Mouse (Mus musculus) urinary bladder, postnatal 36 days (tissue): Measurements from ENCODE around the gene Nfib.

Source experiments
- DNase-seq, 2 experiments: peaks; one replicate each; pipeline ENCODE4 v3.0.0; 2022; ENCODE audit warnings: low spot score in 2 of 2, mixed read lengths in 1 of 2

The Nfib gene

DNA sequence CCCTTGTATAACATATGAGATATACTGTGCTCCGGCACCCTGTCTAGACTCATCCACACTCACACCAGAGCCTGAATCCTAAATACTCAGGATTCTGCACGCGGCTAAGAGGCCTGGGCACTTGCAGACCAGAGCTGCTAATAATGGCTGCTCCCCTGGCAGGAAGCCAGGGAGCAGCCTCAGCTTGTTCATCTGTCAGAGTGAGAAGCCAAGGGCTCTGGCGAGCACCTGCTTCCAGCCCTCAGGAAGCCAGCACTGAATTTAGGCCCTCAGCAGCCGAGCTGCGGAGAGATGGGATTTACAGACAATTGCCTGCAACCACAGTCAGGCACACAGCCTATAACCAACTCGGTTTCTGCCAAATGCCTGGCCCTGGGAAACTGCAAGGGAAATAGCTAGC, 15.3 kb downstream of the Nfib start:
- no peak for DNase-seq

GRCm38 (mm10) chr4:82686037-82686436, 19.5 kb downstream of the Nfib start:
- DNase-seq = no peak

DNA sequence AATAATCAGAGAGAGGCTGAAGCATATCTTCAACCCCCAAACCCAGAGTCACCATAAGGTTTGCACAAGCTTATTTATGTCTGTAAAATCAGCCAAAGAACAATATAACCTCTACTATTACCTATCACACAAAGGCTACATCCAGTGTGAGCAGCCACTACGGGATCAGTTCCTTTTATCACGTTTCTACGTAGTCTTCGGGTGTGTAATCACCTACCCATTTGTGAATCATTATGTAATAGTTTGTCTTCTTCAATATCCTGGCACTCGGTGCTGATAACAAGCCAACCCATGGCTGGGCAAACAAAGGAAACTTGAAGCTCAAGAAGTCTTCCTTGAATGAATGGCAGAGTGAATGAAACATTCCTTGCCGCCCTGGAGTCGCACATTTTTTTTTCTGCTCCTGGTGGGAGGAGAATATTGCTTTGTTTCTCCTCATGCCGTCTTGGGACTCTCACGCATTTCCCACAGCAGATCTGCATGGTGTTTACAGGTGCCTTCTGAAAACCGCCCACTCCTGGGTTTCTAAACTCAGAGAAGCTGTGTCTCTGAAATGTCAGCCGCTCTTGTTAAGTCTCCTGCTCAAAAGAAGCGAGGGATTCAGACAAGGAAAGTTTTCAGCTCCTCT, 21.3 kb downstream of the Nfib start:
- no peak for DNase-seq

DNA sequence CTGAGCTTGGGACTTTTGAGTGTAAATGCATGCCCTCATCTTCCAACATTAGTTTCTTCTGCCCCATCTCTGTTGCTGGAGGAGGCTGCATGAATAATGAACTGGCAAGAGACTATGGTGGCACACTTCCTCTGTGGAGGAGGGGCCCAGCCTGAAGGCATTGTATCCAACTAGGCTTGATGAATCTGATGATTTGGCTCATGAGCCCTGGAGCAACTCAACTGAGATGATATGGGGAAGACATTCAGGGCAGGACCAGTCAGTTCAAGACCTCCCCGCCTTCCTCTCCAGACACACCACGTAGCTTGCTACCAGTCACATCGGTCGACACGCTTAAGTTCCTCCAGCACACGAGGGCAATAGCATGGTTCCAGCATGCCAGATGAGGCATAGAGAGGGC, 22.0 kb downstream of the Nfib start:
- DNase-seq = no peak

DNA sequence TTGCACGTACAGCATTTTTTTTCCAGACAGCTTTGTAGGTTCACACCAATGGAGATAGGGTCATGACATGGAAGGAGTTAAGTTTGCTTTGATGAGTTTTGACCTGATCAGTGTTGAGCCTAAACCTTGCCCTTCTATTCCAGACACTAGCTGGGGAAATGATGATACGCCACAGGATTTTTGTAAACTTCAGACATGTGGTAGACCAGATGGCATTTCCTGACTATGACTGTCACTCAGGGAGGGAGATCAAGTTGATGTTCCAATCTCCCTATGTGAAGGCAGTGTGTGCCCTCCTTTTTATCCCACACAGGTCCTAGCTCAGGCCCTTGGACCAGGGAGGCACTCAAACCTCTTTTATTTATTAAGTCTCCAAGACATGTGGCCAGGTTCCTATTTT, 29.4 kb downstream of the Nfib start:
- DNase-seq = no peak

DNA sequence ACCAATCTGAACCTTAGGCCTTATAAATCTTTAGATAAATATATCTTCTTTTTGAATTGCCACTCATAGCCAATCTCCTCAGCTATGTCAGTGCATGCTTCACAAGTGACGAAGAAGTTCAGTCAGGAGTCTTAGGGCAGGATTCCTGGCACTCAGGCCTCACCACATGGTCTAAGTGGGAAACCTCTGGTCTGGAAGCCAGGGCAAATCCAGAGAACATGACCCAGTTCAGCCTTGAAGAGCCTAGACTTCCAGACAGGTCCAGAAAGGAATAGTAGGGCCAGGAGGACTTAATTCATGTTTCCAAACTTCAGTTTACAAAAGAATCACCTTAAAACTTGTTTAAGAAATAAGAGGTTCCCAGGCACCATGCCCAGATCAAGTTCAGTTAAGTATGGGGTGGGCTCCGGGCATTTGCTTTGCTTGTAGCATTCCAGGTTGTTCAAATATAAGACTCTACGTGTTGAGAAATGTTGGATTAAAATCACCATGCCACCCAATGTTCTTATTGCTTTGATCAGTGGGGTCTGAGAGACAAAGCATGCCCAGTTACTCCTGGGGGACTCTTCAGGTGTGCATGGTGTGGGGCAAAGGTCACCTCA, 38.2 kb downstream of the Nfib start:
- DNase-seq = no peak

GRCm38 (mm10) chr4:82664436-82664835, 41.1 kb downstream of the Nfib start:
- no peak for DNase-seq

- no peak for DNase-seq
Observed at GRCm38 (mm10) chr4:82663749-82664381, 41.7 kb downstream of the Nfib start.

DNA sequence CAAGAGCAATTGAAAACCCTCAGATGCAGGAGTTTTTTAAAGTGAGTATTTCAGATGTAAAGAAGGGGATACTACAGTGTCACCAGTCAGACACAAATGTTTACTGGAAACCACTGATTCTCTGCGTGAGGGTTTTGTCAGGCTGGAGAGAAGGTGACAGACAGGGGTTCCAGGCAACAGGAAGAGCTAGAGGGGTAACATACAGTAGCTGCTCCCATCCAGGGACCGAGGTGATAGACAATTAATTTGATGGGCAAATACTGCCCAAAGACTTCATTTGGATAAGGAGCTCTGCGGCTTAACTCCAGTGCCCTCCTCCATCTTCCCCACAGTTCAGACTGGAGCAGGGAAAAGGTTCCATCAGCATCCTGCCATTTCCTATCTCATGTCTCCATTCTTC, 42.9 kb downstream of the Nfib start:
- no peak for DNase-seq

GRCm38 (mm10) chr4:82662222-82662621, 43.3 kb downstream of the Nfib start:
- no peak for DNase-seq

- DNase-seq = no peak
Observed at GRCm38 (mm10) chr4:82661215-82661614, 44.3 kb downstream of the Nfib start.

- no peak for DNase-seq
Observed at GRCm38 (mm10) chr4:82645679-82646078, 59.9 kb downstream of the Nfib start.

DNA sequence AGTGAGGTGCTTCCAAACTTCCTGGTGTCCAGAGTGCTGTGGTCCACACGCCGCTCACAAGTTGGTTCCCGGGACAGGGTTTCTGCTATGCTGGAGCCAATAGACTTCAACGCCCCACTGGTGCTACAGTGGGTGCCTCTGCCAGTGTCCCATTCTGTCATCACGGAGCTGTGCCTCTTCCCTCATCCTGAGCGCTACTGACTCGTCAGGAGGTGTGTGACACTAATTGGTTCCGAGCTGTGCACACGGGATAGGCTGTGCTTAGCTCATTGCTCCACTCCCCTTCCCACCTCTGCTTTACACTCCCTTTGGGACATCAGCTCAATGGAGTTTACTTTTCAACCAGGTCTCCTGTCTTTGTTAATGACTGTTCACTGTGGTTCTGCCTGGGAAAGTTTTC, 60.8 kb downstream of the Nfib start:
- DNase-seq = no peak

GRCm38 (mm10) chr4:82643734-82644085, 61.8 kb downstream of the Nfib start:
- no peak for DNase-seq

GRCm38 (mm10) chr4:82643022-82643733, 62.4 kb downstream of the Nfib start:
- DNase-seq = no peak

DNA sequence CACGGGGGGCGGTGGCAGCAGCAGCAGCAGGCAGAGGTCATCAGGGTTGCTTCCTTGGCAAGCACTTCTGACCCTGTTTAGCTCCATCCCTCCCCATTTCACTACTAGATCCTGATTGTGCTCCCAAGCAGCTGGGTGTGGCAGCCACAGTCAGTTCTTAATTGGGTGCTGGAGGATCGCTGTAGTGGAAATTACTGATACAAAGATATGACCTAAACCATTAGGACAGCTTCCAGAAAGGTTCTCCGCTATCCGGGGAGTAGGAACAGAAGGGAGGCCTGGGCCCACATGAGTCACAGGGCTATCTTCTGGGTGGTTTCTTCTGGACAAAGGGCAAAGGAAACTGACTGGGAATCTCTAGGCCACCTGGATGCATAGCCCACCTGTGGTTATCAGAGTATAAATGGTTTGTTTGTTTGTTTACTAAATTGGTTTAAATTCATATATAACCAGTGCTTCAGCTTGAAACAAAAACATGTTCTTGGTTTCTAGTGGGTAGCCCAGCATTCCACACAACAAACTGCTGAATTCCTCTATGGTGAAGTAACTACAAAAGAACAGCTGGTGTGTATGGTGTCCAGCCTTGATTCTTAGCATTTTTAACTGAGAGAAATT, 64.4 kb downstream of the Nfib start:
- no peak for DNase-seq

GRCm38 (mm10) chr4:82638251-82638650, 67.3 kb downstream of the Nfib start:
- DNase-seq = no peak

- no peak for DNase-seq
Observed at GRCm38 (mm10) chr4:82637633-82638032, 67.9 kb downstream of the Nfib start.

DNA sequence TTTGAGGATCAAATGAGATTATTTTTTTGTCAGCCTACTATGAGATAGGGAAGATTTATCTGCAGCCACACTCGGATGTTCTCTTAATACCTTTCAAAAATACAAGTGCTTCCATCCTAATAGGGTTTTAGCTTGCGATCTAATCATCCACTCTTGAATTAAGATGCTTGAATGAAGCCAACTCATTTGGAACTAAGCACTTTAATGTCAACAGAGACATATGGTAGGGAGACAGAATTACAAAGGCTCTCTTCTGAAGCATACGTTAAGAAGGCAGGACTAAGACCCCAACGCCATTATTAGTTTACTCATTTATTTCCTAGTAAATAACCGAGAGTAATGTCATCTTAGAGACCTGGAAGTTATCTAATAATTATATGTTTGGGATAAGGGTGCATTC, 68.9 kb downstream of the Nfib start:
- no peak for DNase-seq

GRCm38 (mm10) chr4:82635881-82636280, 69.7 kb downstream of the Nfib start:
- no peak for DNase-seq

GRCm38 (mm10) chr4:82635118-82635517, 70.4 kb downstream of the Nfib start:
- no peak for DNase-seq

- no peak for DNase-seq
Observed at GRCm38 (mm10) chr4:82634365-82634764, 71.2 kb downstream of the Nfib start.
